Mouse (Mus musculus): ENCODE data around the gene Uhrf2. TPM values are rescaled to one million over a fixed set of nuclear protein-coding genes. Genes with fewer than 3 reads are reported as not detected.

The Uhrf2 gene
- polyA plus RNA-seq, 1 experiment from 2014 or later = 49.5 TPM

Other genes with a start within 250 kb of the Uhrf2 start
- 5.5 and 6.0 TPM in 2 replicates for gene 9930021J03Rik, start 224.5 kb upstream of the Uhrf2 start, polyA plus RNA-seq (2015; fragmentation: Nextera tagmentation; extraction: Ambion mirVana)
- 42.8 and 45.2 TPM in 2 replicates for gene Ranbp6, start 217.5 kb upstream of the Uhrf2 start, polyA plus RNA-seq (2015; fragmentation: Nextera tagmentation; extraction: Ambion mirVana)
- 2.6 and 3.0 TPM in 2 replicates for gene Il33, start 105.4 kb upstream of the Uhrf2 start, polyA plus RNA-seq (2015; fragmentation: Nextera tagmentation; extraction: Ambion mirVana)
- gene Trpd52l3, start 26.7 kb upstream of the Uhrf2 start, polyA plus RNA-seq (2015; fragmentation: Nextera tagmentation; extraction: Ambion mirVana) = not detected in 2 replicates
- gene Gldc, start 144.9 kb downstream of the Uhrf2 start, polyA plus RNA-seq (2015; fragmentation: Nextera tagmentation; extraction: Ambion mirVana) = 8.9 and 9.3 TPM in 2 replicates
- 0.23 TPM in 1 of 2 replicates, not detected in the other for gene Mbl2, start 202.4 kb downstream of the Uhrf2 start, polyA plus RNA-seq (2015; fragmentation: Nextera tagmentation; extraction: Ambion mirVana)

Data from hindbrain, embryonic 15.5 days (tissue).